Mouse (Mus musculus) v-Abl transformed pro-B cells (cell line): ENCODE results near the gene Atf4.

ENCODE experiments used
- in situ Hi-C, 2 experiments: fragments of 400-800 bp; cut with MboI; formaldehyde crosslinking; loops; one replicate each; pipeline ENCODE4 v1.15.1; 2025; ENCODE audit not compliant: unreplicated experiment in 2 of 2

Atf4 gene

GRCm38 (mm10) chr15:80254847-80255645 lies at the start of gene Atf4:
TSS of gene Atf4 (plus strand) at chr15:80255184.
- in situ Hi-C loops: loop anchor here (25.0 kb wide), 2 partner anchors 682 to 1107 kb away; partner anchors contain the start of genes Adsl (in 1 of the 2) and Slc25a17 (in 1 of the 2)

- in situ Hi-C loops: no loop called here
Measured at GRCm38 (mm10) chr15:80206057-80206565, 48.9 kb upstream of the Atf4 start.

DNA sequence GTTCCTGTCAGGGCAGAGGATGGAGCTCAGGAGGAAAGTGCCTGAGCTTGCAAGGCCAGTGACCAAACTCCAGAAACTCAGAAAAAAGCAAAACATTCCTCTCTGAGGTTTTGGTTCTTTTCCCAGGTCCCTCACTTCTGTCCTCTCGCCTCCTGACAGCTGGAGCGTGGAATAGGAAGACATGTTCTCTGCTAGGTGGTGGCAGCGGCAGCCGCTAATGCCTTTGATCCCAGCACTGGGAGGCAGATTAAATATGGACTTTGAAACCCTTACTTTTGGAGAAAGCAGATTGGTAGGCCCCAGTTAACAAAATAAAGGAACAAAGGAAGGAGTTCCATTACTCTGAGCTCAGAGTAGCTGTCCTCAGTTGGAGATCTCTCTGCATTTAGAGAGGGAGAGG lies 46.5 kb upstream of the Atf4 start:
- in situ Hi-C loops: no loop called here

- in situ Hi-C loops: loop anchor here in 1 of 2 experiments (10.0 kb wide), 1 partner anchor 99 kb away; no protein-coding TSS in a partner anchor
Measured at GRCm38 (mm10) chr15:80213688-80214087, 41.3 kb upstream of the Atf4 start.

GRCm38 (mm10) chr15:80215716-80216479 lies 39.1 kb upstream of the Atf4 start:
- in situ Hi-C loops: loop anchor here in 1 of 2 experiments (10.0 kb wide), 1 partner anchor 101 kb away; no protein-coding TSS in a partner anchor

DNA sequence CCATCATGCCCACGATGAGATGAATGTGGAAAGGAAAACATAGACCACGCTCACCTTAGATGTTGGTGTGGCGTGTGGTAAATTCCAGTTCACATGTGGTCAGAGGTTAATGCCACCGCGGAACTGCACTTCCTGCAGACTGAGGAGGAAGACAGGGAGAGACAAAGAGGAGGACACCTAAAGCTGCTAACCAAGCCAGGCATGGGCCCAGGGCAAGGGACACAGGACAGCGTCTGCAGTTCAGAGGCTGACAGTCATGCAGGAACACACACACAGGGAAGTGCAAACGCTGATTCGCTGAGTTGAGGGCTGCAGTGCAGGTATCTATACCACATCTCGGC lies 38.5 kb upstream of the Atf4 start:
- in situ Hi-C loops: loop anchor here in 1 of 2 experiments (10.0 kb wide), 1 partner anchor 102 kb away; no protein-coding TSS in a partner anchor

DNA sequence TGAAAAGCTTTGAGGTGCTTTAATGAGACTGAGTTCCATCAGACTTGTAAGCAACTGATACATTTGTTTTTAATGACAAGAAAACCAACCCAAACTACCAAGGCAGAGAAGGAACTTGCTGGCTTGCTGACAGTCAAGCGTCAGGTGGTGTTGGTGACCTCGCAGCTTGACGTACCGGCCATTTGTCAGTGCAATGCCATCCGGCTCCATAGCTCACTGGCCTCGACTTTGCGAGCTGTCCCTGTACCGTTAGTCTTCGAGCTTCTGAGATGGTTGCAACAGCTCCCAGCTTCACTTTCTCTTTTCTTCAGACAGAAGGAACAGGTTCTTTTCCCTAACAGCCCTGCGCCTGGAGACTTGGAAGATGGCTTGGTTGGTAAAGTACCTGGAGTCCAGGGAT lies 37.5 kb upstream of the Atf4 start:
- in situ Hi-C loops: loop anchor here in 1 of 2 experiments (10.0 kb wide), 1 partner anchor 103 kb away; no protein-coding TSS in a partner anchor

DNA sequence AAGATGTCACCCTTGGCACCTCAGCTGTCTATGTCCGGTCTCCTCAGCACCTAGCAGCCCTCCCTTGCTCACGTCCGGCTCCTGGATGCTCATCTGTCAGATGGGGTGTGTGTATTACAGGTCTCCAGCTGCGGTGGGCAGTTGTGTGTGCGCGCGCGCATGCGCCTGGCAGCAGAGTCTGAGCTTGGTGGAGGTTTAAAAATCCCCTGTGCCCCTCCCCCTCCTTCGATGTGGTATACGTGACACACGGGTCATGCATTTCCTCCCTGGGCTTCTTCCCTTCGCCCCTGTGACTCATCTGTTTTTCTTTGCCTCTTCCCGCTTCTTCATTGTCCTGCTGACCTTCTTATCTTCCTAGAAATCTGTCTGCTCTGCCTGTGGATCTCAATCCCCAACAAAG lies 35.8 kb upstream of the Atf4 start:
- in situ Hi-C loops: loop anchor here in 1 of 2 experiments (10.0 kb wide), 1 partner anchor 104 kb away; no protein-coding TSS in a partner anchor

DNA sequence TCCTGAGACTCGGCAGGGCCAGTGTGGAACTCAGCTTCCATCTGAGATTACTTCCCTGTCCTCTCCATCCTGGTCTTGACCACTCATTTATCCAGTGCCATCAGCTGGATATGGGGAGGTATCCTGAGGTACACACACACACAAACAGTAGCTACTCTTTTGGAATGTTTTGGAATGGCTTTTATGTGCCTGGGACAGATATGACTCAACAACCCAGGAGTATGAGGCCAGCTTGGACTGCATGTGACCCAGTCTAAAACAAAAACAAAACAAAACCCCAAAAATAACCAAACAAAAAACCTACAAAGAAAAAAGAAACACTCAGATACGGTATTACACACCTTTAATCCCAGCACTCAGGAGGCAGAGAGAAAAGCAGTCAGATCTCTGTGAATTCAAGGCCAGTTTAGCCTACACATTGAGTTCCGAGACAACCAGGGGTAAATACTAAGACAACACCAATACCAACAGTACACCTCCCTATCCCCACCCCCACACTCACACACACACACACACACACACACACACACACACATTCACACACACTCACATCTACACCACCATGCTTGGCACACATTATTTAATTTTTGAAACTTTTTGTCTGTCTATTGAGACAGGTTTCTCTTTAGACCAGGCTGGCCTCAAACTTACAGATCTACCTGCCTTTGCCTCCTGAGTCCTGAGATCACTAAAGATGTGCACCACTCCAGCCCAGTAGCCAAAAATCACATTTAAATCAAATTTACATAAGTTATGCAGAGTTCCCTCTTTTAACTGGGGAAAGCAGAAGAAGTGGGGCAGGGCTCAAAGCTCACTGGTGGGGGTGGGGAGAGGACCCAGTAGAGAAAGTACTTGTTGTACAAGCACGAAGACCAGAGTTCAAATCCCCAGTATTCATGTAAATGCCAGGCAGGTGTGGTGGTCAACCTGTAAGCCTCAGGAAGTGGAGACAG lies 35.0 kb upstream of the Atf4 start:
- in situ Hi-C loops: loop anchor here (5.0 to 10.0 kb wide), 5 partner anchors 105 to 995 kb away; partner anchors contain the start of genes Rpl3 (in 2 of the 2), Syngr1 (in 2 of the 2), Gm49486 (in 1 of the 2) and Pick1 (in 1 of the 2)

DNA sequence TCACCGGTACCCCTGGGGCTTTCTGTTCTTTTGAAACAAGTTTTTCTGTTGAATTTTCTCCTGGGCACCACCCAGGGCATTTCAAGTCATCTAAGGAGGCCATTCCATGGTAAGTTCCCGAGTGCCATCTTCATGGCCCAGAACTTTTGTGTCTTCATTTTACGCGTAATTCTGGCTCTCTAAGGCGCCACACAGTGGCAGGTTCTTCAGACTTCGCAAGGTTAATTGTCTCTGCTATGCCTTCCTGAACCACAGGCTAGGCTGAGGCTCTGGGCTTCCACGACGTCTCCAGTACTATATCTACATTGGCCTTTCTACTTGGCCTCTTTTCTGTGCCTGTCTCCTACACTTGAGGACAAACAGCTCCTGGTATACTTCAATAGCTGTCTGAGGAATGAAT lies 34.0 kb upstream of the Atf4 start:
- in situ Hi-C loops: loop anchor here (5.0 to 10.0 kb wide), 4 partner anchors 126 to 996 kb away; partner anchors contain the start of genes Rpl3 (in 2 of the 2), Syngr1 (in 2 of the 2), Gm49486 (in 1 of the 2) and Pick1 (in 1 of the 2)

GRCm38 (mm10) chr15:80223751-80224150 lies 31.2 kb upstream of the Atf4 start:
- in situ Hi-C loops: loop anchor here (5.0 to 10.0 kb wide), 4 partner anchors 129 to 999 kb away; partner anchors contain the start of genes Rpl3 (in 2 of the 2), Syngr1 (in 2 of the 2), Gm49486 (in 1 of the 2) and Pick1 (in 1 of the 2)

- in situ Hi-C loops: loop anchor here (5.0 to 10.0 kb wide), 3 partner anchors 37 to 1000 kb away; partner anchors contain the start of genes Gm49486 (in 1 of the 2), Pick1 (in 1 of the 2), Rpl3 (in 1 of the 2) and Rps19bp1 (in 1 of the 2)
Measured at GRCm38 (mm10) chr15:80225208-80225607, 29.8 kb upstream of the Atf4 start.

DNA sequence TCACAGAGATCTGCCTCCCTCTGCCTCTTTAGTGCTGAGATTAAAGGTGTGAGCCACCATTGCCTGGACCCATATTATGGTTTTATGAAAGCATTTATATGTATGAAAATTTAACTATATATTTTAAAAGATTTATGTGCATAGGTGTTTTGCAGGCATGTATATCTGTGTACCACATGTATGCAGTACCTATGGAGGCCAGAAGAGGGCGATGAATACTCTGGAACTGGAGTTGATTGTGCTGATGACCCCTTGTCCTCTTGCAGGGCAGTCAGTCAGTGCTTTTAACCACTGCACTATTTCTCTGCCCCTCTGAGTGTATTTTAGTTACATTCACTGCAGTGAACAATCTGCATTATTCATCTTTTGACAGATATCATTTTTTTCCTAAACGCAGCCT lies 29.2 kb upstream of the Atf4 start:
- in situ Hi-C loops: loop anchor here (5.0 to 10.0 kb wide), 3 partner anchors 37 to 1001 kb away; partner anchors contain the start of genes Gm49486 (in 1 of the 2), Pick1 (in 1 of the 2), Rpl3 (in 1 of the 2) and Rps19bp1 (in 1 of the 2)

- in situ Hi-C loops: loop anchor here (5.0 to 10.0 kb wide), 3 partner anchors 34 to 1003 kb away; partner anchors contain the start of genes Gm49486 (in 1 of the 2), Pick1 (in 1 of the 2), Rpl3 (in 1 of the 2) and Rps19bp1 (in 1 of the 2)
Measured at GRCm38 (mm10) chr15:80228071-80228800, 26.7 kb upstream of the Atf4 start.

DNA sequence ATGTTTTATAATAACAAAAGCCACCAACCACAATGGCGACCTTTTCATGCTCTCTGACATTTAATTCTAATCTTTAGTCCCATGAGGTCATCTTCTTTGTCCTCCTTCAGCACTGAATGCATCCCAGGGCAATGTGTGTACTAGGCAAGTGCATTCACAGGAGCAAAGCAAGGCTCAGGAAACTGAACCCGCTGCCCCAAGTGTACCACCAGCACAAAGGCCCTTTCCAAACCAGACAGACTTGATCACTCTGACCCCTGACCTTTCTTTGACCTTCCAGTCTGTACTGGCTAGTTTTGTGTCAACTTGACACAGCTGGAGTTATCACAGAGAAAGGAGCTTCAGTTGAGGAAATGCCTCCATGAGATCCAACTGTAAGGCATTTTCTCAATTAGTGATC lies 22.7 kb upstream of the Atf4 start:
- in situ Hi-C loops: no loop called here

DNA sequence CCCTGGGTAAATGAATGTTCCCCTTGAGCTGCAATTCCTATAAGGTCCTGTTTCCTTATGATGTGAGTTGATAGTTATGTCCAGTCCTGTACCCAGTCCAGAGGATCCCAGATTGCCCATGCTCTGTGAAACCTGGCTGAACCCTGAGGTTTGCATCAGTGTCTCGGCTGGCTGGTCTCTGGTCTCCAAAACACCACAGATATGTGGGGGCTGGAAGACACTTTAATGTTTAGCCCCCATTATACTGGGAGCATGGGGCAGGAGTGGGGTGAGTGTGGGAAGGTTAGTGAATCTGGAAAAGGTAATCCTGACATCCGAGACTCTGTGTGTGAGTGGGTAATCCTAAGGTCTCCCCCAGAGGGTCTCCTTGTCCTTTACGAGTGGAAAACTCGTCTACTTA lies 21.9 kb upstream of the Atf4 start:
- in situ Hi-C loops: no loop called here

DNA sequence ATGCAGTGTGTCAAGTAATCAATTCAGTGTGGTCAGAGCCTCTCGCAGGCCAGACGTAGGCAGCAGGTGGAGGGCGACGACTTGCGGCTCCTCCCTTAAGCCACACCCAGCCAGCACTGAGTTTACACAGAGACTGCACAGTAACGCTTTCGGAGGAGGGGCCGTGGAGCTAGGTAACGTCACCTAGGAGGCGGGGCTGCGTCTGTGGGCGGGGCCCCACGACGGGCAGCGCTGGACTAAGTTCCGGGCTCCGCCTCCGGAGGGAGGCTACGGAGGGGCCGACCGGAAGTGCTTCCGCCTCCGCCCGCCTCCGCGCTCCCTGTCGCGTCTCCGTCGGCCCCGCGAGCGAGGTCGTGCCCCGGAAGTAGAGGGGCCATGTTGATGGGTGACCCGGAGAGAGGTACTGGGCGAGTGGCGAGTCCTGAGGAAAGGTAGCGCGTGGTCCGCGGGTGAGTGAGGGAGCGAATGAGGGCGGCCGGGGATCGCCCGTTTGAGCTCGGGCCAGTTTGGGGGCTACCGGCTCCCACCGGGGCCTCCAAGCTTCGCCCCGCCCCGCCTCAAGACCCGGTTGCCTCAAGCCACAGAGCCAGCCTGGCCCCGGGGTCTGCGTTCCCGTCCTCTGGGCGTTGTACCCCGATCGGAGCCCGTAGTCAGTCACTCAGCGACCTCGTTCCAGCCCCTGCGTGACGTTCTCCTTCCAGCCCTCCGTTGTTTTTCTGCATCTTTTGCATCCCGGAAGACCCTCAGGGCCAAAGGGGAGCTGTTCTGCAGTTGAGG lies 21.1 kb upstream of the Atf4 start, which contains the start of gene Mief1:
Gene Mief1, plus strand, starts transcription at position 286 of the 777 bp plus-strand sequence.
- in situ Hi-C loops: no loop called here
